Mouse (Mus musculus) forelimb bud, embryonic 11.5 days (tissue): Measurements from ENCODE around the gene Speer4a.
"Not testable (repeated sequence)": the region's sequence is repeated elsewhere in the genome, so short reads cannot be mapped to it uniquely, and the experiment has no call there.

Source experiments
- DNase-seq: peaks from one replicate; pipeline ENCODE4 v3.0.0-alpha.2; 2012; ENCODE audit warnings: low read depth, low spot score

Speer4a gene

DNA sequence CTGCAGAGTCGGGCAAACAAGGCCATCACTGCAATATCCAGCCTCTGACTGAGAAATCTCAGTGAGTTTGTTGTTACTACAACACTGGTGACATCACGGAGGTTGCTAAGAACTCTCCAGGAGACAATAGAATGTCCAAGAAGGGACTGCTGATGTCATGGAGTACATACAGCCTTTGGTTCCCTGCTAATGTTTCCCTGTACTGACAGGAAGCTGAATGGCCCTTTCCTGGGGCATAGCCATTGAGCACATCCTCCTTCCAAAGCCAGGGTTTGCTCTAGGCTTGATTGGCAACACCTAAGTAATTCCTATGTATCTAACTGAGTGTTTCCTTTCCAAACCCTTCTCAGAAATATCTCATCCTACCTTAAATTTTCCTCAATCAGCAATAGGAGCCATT is at the start of gene Speer4a:
Speer4a (minus strand) TSS at position 101 of the 400 bp plus-strand sequence.
- not testable (repeated sequence) for DNase-seq

DNA sequence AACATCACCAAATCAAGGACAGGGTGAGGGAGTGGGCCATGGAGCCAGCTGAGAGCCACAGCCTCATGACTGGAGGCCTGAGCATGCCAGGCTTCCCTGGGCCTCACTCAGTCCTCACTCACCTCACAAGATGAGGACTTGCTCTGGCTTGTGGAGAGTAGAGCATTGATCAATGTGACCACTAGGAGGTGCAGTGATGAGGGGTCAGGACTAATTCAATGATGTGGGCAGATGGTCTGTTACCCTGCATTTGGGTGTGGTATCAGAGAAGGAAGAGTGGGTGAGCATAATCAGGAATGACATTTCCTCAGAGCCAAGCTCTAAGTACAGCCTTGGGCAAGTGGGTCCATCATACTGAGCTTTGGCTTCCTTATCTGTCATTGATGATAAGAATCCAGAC is 39.7 kb upstream of the Speer4a start:
- not testable (repeated sequence) for DNase-seq

DNA sequence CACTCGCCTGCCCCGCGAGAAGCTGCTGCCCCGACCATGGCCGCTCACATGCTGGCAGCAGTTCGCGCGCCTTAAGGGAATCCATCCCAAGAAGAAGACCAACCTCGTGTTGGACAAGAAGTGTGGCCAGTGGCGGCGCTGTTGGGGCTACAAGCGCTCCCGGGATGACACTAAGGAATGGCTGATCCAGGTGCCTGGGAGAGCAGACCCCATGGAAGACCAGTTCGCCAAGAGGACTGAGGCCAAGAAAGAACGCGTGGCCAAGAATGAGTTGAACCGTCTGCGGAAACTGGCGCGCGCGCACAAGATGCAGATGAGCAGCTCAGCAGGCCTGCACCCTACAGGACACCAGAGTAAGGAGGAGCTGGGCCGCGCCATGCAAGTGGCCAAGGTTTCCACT is 31.4 kb upstream of the Speer4a start:
- DNase-seq = no peak

DNA sequence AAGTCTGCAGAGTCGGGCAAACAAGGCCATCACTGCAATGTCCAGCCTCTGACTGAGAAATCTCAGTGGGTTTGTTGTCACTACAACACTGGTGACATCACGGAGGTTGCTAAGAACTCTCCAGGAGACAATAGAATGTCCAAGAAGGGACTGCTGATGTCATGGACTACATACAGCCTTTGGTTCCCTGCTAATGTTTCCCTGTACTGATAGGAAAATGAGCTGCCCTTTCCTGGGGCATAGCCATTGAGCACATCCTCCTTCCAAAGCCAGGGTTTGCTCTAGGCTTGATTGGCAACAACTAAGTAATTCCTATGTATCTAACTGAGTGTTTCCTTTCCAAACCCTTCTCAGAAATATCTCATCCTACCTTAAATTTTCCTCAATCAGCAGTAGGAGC is 19.1 kb upstream of the Speer4a start, which contains the start of gene Gm7347:
Gm7347 (minus strand) TSS at position 101 of the 400 bp plus-strand sequence.
- not testable (repeated sequence) for DNase-seq

DNA sequence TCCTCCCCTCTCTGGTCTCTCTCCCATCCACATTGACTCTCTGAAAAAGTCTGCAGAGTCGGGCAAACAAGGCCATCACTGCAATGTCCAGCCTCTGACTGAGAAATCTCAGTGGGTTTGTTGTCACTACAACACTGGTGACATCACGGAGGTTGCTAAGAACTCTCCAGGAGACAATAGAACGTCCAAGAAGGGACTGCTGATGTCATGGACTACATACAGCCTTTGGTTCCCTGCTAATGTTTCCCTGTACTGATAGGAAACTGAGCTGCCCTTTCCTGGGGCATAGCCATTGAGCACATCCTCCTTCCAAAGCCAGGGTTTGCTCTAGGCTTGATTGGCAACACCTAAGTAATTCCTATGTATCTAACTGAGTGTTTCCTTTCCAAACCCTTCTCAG is 16.5 kb downstream of the Speer4a start, which contains the start of gene Gm5862:
Gm5862 (minus strand) TSS at position 101 of the 400 bp plus-strand sequence.
- DNase-seq = not testable (repeated sequence)

DNA sequence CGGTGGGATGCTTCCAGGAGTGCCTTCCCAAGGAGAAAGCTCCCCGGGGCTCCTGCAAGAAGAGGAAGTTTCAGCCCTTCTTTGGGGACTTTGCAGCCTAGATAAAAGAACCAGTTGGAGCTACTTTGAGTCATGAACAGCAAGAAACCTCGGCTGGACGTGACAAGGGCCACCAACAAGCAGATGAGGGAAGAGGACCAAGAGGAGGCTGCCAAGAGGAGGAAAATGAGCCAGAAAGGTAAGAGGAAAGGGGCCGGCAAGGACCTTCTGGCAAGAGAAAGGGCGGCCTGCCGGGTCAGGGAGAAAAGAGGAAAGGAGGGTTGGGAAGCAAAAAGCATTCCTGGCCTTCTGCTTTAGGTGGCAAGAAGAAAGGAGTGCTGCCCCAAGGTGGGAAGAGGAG is 31.7 kb downstream of the Speer4a start:
- not testable (repeated sequence) for DNase-seq

DNA sequence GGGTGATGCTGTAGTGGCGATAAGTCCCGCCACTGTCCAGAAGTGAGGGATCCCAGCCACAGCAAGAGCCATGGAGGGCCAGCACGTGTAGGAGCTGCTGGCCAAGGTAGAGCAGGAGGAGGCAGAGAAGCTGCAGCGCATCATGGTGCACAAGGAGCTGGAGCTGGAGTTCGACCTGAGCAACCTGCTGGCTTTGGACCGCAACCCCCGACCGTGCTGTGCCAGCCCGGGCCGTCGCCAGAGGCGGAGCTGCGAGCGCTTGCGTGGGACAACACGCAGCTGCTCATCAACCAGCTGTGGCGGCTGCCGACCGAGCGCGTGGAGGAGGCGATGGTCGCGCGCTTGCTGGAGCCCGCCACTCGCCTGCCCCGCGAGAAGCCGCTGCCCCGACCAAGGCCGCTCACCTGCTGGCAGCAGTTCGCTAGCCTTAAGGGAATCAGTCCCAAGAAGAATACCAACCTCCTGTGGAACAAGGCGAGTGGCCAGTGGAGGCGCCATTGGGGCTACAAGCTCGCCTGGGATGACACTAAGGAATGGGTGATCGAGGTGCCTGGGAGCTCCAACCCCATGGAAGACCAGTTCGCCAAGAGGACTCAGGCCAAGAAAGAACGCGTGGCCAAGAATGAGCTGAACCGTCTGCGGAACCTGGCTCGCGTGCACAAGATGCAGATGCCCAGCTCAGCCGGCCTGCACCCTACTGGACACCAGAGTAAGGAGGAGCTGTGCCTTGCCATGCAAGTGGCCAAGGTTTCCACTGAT is 32.2 kb downstream of the Speer4a start:
- DNase-seq = peak; percentile 31

DNA sequence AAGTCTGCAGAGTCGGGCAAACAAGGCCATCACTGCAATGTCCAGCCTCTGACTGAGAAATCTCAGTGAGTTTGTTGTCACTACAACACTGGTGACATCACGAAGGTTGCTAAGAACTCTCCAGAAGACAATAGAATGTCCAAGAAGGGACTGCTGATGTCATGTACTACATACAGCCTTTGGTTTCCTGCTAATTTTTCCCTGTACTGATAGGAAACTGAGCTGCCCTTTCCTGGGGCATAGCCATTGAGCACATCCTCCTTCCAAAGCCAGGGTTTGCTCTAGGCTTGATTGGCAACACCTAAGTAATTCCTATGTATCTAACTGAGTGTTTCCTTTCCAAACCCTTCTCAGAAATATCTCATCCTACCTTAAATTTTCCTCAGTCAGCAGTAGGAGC is 34.7 kb downstream of the Speer4a start, which contains the start of gene Gm1979:
Gm1979 (minus strand) TSS at position 101 of the 400 bp plus-strand sequence.
- DNase-seq = not testable (repeated sequence)

DNA sequence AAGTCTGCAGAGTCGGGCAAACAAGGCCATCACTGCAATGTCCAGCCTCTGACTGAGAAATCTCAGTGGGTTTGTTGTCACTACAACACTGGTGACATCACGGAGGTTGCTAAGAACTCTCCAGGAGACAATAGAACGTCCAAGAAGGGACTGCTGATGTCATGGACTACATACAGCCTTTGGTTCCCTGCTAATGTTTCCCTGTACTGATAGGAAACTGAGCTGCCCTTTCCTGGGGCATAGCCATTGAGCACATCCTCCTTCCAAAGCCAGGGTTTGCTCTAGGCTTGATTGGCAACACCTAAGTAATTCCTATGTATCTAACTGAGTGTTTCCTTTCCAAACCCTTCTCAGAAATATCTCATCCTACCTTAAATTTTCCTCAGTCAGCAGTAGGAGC is 50.8 kb downstream of the Speer4a start, which contains the start of gene Gm21698:
Gm21698 (minus strand) TSS at position 101 of the 400 bp plus-strand sequence.
- not testable (repeated sequence) for DNase-seq
